Mouse (Mus musculus): ENCODE results near the gene Serf1. TPM values are rescaled to one million over a fixed set of nuclear protein-coding genes. Genes with fewer than 3 reads are reported as not detected.
"Not testable (repeated sequence)": the region's sequence is repeated elsewhere in the genome, so short reads cannot be mapped to it uniquely, and the experiment has no call there.

Gene Serf1
- polyA plus RNA-seq, 1 experiment, result 3.9 TPM

DNA sequence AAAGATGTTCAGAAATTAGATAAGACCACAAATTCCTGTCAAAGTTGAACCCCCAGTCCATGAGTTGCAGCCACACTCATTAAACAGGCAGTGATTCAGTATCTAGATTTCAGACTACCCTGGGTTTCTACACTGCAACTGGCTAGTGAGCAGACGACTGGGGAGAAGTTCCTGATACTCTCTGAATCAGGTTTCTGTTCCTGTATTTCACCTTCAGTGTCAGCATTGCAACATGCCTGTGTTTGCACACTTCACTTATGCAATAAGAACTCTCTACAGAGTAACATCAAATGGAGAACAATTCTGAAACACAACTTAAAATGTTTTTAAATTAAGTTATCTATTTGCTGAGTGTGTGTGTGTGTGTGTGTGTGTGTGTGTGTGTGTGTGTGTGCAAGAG, 44.8 kb downstream of the Serf1 start:
- Histone ChIP-seq H3K27me3 (ENCODE audit: control insufficient read depth, insufficient read depth, low read length) (no peaks in the 10 kb centered on the region), H3K27ac (ENCODE audit: insufficient read depth, low read depth, low read length) (no peak overlapping the region), H3K4me3 (ENCODE audit: low read depth, low read length) (no peak overlapping the region), H3K36me3 (ENCODE audit: control insufficient read depth, insufficient read depth, low read length) (peaks cover 40% of the 10 kb centered on the region), H3K4me1 (ENCODE audit: control insufficient read depth, insufficient read depth, insufficient read length, low read length) (no peaks in the 10 kb centered on the region)
- WGBS, result 62% methylated on average over 1 of the region's 1 CpGs
- TF ChIP-seq CTCF (IDR thresholded peaks at IDR 0.05; ENCODE audit: extremely low read depth, insufficient read length, insufficient replicate concordance, low read depth, low read length) (no peak), POLR2A (IDR thresholded peaks at IDR 0.05; ENCODE audit: low read depth, low read length) (no peak)

DNA sequence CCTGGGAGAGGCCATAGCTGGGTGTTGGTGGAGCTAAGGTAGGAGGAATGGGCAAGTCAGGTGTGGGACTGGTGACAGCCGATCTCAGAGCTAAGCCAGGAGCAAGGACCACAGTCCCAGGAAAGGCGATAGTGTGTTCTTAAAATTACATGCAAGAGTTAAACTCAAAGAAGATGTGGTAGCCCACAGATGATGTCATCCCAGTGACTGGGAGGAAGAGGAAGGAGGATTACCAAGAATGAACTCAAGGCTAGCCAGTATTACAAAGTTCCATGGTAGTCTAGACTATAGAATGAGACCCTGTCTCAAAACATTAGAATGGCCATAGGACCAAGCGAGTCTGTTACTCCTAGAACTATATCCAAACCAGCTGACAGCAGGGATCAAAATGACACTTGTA, 48.8 kb downstream of the Serf1 start:
- H3K27ac ChIP-seq (ENCODE audit: insufficient read depth, low read depth, low read length), result no peak overlapping the region
- H3K4me3 ChIP-seq (ENCODE audit: low read depth, low read length), result no peak overlapping the region
- H3K36me3 ChIP-seq (ENCODE audit: control insufficient read depth, insufficient read depth, low read length), result peaks cover 28% of the 10 kb centered on the region
- no peaks in the 10 kb centered on the region for H3K27me3 ChIP-seq (ENCODE audit: control insufficient read depth, insufficient read depth, low read length)
- TF ChIP-seq POLR2A (IDR thresholded peaks at IDR 0.05; ENCODE audit: low read depth, low read length) (no peak), CTCF (IDR thresholded peaks at IDR 0.05; ENCODE audit: extremely low read depth, insufficient read length, insufficient replicate concordance, low read depth, low read length) (no peak)
- 90% methylated on average over 3 of the region's 3 CpGs for WGBS
- no peaks in the 10 kb centered on the region for H3K4me1 ChIP-seq (ENCODE audit: control insufficient read depth, insufficient read depth, insufficient read length, low read length)

DNA sequence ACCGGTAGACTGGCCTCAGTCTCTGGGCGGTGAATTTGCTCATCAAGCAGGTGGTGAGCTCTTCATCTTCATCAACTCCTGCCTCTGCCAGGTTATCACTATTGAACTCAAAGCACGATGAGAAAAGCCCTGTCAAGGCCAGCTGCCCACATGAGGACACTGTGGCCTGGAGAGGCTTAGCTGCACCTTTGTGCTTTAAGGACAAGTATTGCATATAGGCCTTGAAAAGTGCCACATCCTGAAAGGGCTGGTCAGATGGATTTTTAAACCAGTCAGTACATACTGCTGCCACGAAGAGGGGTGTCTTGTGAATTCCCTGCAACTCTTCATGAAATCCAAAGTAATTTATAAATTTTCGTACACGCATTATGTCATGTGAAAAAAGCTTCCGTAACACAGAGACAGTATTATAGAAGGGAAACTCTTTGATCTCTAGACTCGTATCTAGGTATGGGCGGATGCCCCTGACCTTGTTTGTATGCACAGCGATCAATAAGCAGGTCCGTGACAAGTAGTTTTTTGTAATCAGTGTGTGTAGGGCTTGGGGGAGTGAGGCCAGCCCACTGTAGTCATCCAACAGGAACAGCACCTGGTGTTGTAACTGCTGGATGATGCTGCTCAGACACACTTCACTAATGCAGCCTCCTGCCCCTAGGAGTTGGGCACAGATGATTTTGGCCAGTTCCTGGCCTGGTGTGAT, 53.5 kb downstream of the Serf1 start:
- 86% methylated on average over 11 of the region's 11 CpGs for WGBS
- H3K27ac ChIP-seq (ENCODE audit: insufficient read depth, low read depth, low read length); H3K4me1 ChIP-seq (ENCODE audit: control insufficient read depth, insufficient read depth, insufficient read length, low read length); H3K4me3 ChIP-seq (ENCODE audit: low read depth, low read length); H3K27me3 ChIP-seq (ENCODE audit: control insufficient read depth, insufficient read depth, low read length): not testable (repeated sequence)
- H3K36me3 ChIP-seq (ENCODE audit: control insufficient read depth, insufficient read depth, low read length), result peaks cover 30% of the 10 kb centered on the region

DNA sequence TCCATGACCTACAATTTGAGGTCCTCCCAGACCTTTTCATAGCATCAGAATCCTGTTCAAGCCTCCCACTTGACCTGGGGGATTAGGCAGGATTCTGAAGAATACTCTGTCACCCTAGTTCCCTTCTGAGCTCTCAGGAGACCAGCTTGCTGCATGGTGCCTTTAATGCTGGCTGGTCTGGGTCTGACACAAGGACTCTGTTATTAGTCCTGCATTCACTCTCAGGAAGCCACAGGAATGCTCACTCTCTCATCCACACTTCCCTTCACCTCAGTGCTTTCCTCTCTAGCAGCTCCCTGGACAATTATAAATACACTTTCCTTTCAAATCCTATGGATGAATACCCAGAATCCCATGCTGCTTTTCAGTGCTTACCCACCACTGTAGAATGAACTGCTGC, 54.7 kb downstream of the Serf1 start:
- not testable (repeated sequence) for H3K4me3 ChIP-seq (ENCODE audit: low read depth, low read length); H3K27ac ChIP-seq (ENCODE audit: insufficient read depth, low read depth, low read length); H3K4me1 ChIP-seq (ENCODE audit: control insufficient read depth, insufficient read depth, insufficient read length, low read length); H3K27me3 ChIP-seq (ENCODE audit: control insufficient read depth, insufficient read depth, low read length)
- peaks cover 37% of the 10 kb centered on the region for H3K36me3 ChIP-seq (ENCODE audit: control insufficient read depth, insufficient read depth, low read length)

Other genes with a start within 250 kb of the Serf1 start
- 2.6 and 3.5 TPM in 2 replicates for gene Cartpt, start 206.9 kb upstream of the Serf1 start, polyA plus RNA-seq (2012; rRNA removed)
- gene Mccc2, start 92.4 kb upstream of the Serf1 start, polyA plus RNA-seq (2012; rRNA removed), result 6.8 and 7.5 TPM in 2 replicates
- 0.50 and 1.0 TPM in 2 replicates for gene Bdp1, start 3.9 kb upstream of the Serf1 start, polyA plus RNA-seq (2012; rRNA removed)
- 3.1 and 8.2 TPM in 2 replicates for gene Smn1, start 16.8 kb downstream of the Serf1 start, polyA plus RNA-seq (2012; rRNA removed)
- 3.9 and 12.0 TPM in 2 replicates for gene Naip2, start 94.1 kb downstream of the Serf1 start, polyA plus RNA-seq (2012; rRNA removed)
- gene Naip5, start 138.3 kb downstream of the Serf1 start, polyA plus RNA-seq (2012; rRNA removed), result 4.8 and 38.1 TPM in 2 replicates
- gene Naip6, start 209.7 kb downstream of the Serf1 start, polyA plus RNA-seq (2012; rRNA removed), result 7.1 and 61.1 TPM in 2 replicates